Mouse (Mus musculus) Patski (cell line): ENCODE data around the gene Gpr25. TPM values are rescaled to one million over a fixed set of nuclear protein-coding genes. Genes with fewer than 3 reads are reported as not detected.

Experiments
- ATAC-seq: fragments of 100-300 bp; one replicate; pipeline ENCODE4 v1.8.0; 2021
- CTCF ChIA-PET: fragments of 350-600 bp; sonication (Branson Sonifier 250); formaldehyde crosslinking; loops from one replicate; lab custom pipeline; 2022; ENCODE audit warnings: inconsistent platforms; lab: Charles Lee
- POLR2A ChIA-PET: fragments of 350-600 bp; sonication (Branson Sonifier 250); formaldehyde crosslinking; loops from one replicate; lab custom pipeline; 2022; ENCODE audit warnings: antibody characterized with exemption, inconsistent platforms; lab: Charles Lee
- DNase-seq: peaks from one replicate; pipeline ENCODE4 v3.0.0-alpha.2; 2011; ENCODE audit warnings: low read depth, low spot score
- H3K27me3 ChIP-seq: fragments of 371-371 bp; one replicate; pipeline ENCODE4 v1.5.1; 2021
- CTCF ChIP-seq: fragments of 100-300 bp; IDR thresholded peaks from one replicate; pipeline ENCODE4 v1.5.1; 2021
- in situ Hi-C: fragments of 300-500 bp; cut with MboI; formaldehyde crosslinking; loops from 3 replicates; pipeline ENCODE4 v1.11.1; 2018; ENCODE audit warnings: low pct_unique_long_range_greater_than_20kb, mixed read lengths
- polyA plus RNA-seq: library from polyadenylated mRNA; unstranded; gene quantifications from one replicate; pipeline ENCODE4 v1.2.3, GENCODE M21; 2021

The Gpr25 gene
- polyA plus RNA-seq, 1 experiment from 2014 or later = not detected

DNA sequence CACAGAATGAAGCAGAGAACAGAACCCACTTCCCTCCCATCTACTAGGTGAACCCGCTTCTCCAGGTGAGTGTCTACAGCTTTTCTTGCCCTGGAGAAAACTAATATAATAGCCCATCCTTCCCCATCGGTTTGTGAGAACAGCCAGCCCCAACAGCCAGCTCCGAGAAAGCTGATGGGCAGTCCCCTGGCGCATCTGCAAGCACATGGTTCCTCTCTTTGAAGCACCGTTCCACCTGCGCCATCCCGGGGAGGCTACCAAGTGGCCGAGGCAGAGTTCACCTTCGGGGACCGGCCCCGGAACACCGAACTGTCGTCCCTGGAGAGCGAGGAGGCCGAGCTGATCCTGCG, 1.2 kb downstream of the Gpr25 start:
- in situ Hi-C loops = no loop called here
- TF ChIP-seq CTCF = no peak
- ChIA-PET CTCF (no interaction called here), POLR2A (no interaction called here)
- no peak for DNase-seq
- no peak for ATAC-seq
- peaks cover 21% of the 10 kb centered on the region for H3K27me3 ChIP-seq

DNA sequence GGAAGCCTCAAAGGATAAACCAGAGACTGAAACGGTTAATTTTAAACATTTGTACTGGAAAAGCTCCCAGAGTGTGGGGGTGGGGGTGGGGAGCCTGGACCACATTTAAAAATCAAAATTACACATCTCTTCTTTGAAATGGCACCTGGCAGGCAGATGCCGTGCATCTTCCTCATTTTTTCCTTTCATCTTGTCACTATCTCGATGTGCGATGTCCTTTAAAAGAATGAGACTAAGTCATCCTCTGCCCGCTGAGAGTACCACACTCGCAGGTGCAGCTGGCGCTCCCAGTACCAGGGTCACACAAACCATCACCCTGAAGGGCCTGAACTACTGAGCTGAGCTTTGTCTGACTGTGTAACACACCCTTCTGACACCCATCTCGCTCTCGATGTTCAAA, 2.2 kb downstream of the Gpr25 start:
- POLR2A ChIA-PET = no interaction called here
- TF ChIP-seq CTCF = no peak
- DNase-seq (no peak), ATAC-seq (no peak)
- H3K27me3 ChIP-seq = peaks cover 21% of the 10 kb centered on the region
- CTCF ChIA-PET = interaction anchor here (1.1 kb wide), 1 partner anchor 16 kb away, joined by 3 read pairs; no protein-coding TSS in a partner anchor
- in situ Hi-C loops = no loop called here

DNA sequence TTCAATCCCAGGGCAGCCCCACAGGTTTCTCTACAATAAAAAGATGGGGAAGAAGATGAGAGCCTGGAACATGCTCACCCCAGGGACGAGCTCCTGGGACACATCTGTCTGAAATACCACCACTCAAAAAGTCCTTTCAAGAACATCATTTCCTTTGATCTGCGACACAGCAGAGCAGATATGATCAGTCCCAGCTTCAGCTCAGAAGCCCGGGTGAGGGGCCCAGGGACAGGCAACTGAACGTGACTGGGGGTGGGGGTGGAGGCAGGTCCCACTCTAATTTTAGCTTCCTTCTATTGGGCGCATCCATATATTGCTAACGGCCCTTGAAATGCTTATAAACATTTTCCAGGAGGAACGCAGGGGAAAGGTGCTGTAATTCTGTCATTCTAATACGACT, 5.0 kb downstream of the Gpr25 start:
- TF ChIP-seq CTCF = no peak
- CTCF ChIA-PET = no interaction called here

DNA sequence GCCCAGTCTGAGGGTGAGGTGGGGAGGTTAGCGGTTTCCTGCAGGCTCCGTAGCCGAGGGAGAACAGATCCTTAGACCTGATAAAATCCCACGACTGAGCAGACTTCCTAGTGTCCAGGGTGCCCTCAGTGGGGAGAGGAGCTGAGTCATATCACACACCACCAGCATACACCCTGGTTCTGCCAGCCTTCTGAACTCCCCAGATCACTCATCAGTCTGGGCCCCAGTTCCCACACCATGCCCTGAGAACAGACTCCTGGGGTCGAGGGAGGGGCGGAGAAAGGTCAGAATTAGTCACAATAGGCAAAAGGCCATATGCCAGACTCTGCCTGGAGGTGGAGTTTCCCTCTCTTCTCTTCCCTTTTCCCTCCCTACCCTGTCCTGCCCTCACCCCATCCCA, 5.5 kb downstream of the Gpr25 start:
- POLR2A ChIA-PET = no interaction called here

More for the DNA sequence above, 5.0 kb downstream of the Gpr25 start:
- POLR2A ChIA-PET = no interaction called here
- DNase-seq (no peak), ATAC-seq (no peak)
- peaks cover 21% of the 10 kb centered on the region for H3K27me3 ChIP-seq
- in situ Hi-C loops = no loop called here

DNA sequence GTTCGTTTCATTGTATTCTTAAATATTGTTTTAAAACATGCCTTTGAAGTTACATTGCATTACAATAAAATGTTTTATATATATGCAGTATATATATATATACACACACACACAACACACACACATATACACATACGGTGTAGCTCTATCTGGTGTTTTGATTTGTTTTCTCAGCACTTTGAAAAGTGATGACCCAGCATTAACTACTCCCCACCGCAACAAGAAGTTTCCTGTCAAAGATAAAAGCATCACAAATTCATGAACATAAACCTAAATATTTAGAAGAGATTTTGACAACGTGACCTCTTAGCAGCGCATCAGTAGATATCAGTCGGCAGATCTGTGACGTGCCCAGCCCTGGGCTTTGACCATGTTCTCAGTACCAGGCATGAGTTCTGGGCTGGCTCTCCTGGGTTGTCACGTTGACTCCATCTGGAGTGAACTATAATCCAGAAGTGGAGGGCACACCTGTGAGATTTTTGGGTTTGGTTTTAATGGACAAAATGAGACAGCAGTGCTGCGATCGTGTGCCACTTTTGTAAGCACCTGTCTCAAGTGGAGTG, 6.1 kb downstream of the Gpr25 start:
- POLR2A ChIA-PET = interaction anchor here (1.0 kb wide), 1 partner anchor 11 kb away, joined by 3 read pairs; no protein-coding TSS in a partner anchor

More for the DNA sequence above, 5.5 kb downstream of the Gpr25 start:
- in situ Hi-C loops = no loop called here
- peaks cover 21% of the 10 kb centered on the region for H3K27me3 ChIP-seq
- no peak for ATAC-seq
- no peak for TF ChIP-seq CTCF
- CTCF ChIA-PET = no interaction called here
- no peak for DNase-seq

DNA sequence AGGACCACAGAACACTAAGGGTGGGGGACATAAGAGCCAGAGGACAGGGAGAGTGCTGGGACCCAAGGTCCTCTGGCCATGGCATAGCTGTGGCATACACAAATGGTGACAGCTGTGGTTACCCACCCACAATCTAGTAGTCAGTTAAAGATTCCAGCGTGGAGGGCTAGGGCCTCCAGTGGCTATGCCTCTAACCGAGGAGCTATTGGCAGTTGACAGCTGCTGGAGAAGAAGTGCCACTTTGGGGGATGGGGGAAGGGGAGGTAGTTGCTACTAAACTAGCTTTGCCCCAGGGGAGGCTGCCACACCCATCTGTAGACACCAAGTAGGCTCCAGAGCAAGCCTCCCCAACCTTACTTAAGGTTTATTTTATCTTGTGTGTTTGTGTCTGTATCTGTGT, 7.2 kb downstream of the Gpr25 start:
- H3K27me3 ChIP-seq = peaks cover 12% of the 10 kb centered on the region
- ChIA-PET CTCF (interaction anchor here (1.9 kb wide), 1 partner anchor 12 kb away, joined by 6 read pairs; no protein-coding TSS in a partner anchor), POLR2A (interaction anchor here (0.7 to 1.1 kb wide), 3 partner anchors 12 to 433 kb away, joined by 3 to 4 read pairs (median 4); no protein-coding TSS in a partner anchor)
- in situ Hi-C loops = no loop called here
- DNase-seq (no peak), ATAC-seq (no peak)
- no peak for TF ChIP-seq CTCF

More for the DNA sequence above, 6.1 kb downstream of the Gpr25 start:
- ATAC-seq (no peak), DNase-seq (no peak)
- TF ChIP-seq CTCF = no peak
- CTCF ChIA-PET = no interaction called here
- in situ Hi-C loops = no loop called here
- peaks cover 15% of the 10 kb centered on the region for H3K27me3 ChIP-seq

DNA sequence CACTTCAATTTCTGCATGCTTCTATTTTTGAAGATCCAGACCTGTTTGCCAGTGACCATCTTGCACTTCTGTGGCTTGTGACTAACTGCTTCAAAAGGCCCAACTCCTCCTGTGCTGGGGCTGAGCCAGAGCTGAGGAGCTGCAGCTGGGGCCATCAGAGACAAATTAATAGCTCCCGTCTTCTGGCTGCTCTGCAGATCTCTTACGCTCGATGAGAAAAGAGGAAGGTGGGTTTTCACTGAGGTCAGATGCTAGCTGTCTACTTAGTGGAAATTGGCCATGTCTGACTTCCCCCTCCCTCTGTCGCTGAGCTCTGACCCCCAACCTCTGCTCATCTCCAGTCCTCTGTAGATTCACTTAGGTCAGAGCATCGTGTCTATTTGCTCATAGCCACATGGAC, 11.0 kb downstream of the Gpr25 start:
- in situ Hi-C loops = no loop called here
- ChIA-PET POLR2A (interaction anchor here (0.5 kb wide), 1 partner anchor 210 kb away, joined by 3 read pairs; no protein-coding TSS in a partner anchor), CTCF (no interaction called here)
- ATAC-seq (no peak), DNase-seq (no peak)
- H3K27me3 ChIP-seq = no peaks in the 10 kb centered on the region
- no peak for TF ChIP-seq CTCF

DNA sequence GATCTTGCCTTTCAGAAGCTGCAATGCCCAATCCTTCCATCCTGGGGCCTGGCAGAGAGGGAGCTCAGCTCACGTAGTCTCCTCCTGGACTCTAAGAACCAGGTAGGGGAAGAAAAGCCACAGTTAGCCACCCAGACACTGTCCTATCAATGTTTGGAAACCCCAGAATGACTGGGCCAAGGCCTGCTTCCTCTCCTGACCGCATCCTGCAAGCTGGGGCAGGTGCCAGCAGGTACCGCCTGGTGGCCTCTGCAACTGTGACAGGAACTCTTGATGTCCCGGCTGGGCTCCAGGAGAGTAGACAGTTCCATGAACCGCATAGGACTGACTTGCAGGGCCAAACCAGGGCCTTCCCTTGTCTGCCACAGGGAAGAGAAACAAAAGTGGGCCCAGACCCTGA, 13.3 kb downstream of the Gpr25 start:
- ATAC-seq (no peak), DNase-seq (no peak)
- ChIA-PET POLR2A (interaction anchor here (0.9 kb wide), 1 partner anchor 14 kb away, joined by 3 read pairs; the partner anchor contains the start of gene Inava), CTCF (interaction anchor here (1.4 kb wide), 1 partner anchor 14 kb away, joined by 4 read pairs; no protein-coding TSS in a partner anchor)
- no peak for TF ChIP-seq CTCF
- no peaks in the 10 kb centered on the region for H3K27me3 ChIP-seq
- in situ Hi-C loops = no loop called here

DNA sequence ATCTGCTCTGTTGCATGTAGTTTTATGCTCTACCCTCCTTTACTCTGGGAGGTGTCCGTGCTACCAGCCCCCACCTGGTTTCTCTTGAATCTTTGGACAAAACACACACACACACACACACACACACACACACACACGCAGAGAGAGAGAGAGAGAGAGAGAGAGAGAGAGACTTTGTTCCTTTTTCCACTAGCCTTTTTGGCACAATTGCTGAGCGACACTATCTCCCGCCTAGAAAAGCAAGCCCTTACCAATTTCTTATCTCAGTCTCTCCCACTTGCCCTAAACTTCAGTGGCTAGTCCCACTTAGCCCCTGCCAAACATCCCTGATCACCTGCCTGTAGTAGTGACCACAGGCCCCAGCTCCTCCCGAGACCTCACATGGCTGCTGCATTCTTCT, 16.2 kb downstream of the Gpr25 start:
- H3K27me3 ChIP-seq = no peaks in the 10 kb centered on the region
- in situ Hi-C loops = no loop called here
- ChIA-PET POLR2A (no interaction called here), CTCF (no interaction called here)
- no peak for DNase-seq
- no peak for ATAC-seq
- TF ChIP-seq CTCF = no peak

DNA sequence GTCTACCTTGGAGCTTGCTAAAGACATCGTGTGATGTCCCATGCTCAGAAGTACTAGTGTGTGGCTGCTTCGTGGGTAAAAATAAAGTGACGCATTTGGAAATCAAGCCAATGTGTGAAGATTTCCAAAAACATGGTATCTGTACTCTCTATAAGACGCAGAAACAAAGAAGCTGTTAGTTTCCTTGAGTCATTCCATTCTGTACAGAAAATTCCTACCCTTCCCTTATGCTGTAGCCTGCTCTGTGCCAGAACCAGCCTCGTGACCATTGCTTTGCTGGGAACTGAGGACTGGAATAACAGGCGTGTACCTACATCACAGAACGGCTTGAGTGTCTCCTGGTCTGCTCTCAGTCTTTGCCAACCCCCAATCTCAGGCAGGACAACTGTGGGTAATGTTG, 18.9 kb downstream of the Gpr25 start:
- CTCF ChIA-PET = interaction anchor here (1.3 to 1.6 kb wide), 2 partner anchors 11 to 44 kb away, joined by 4 to 6 read pairs; no protein-coding TSS in a partner anchor
- ATAC-seq (no peak), DNase-seq (no peak)
- POLR2A ChIA-PET = no interaction called here
- TF ChIP-seq CTCF = no peak
- no peaks in the 10 kb centered on the region for H3K27me3 ChIP-seq
- in situ Hi-C loops = no loop called here

DNA sequence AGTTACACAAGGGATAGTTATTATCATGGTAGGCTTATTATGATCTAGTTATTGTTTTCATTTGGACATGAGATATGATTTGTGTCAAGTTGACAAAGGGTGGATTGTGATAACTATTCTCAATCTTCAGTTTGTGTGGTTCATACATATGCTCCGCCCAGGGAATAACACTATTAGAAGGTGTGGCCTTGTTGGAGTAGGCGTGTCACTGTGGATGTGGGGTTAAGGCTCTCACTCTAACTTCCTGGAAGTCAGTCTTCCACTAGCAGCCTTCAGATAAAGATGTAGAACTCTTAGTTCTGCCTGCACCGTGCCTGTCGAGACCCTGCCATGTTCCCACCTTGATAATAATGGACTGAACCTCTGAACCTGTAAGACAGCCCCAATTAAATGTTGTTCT, 22.2 kb downstream of the Gpr25 start:
- CTCF ChIA-PET = no interaction called here
- POLR2A ChIA-PET = no interaction called here

More for the DNA sequence above, 22.2 kb downstream of the Gpr25 start:
- ATAC-seq = no peak
- TF ChIP-seq CTCF = no peak
- H3K27me3 ChIP-seq = no peaks in the 10 kb centered on the region
- no peak for DNase-seq
- in situ Hi-C loops = no loop called here
